Mouse (Mus musculus) midbrain, embryonic 15.5 days (tissue): Measurements from ENCODE around the gene Mucl3. TPM values are rescaled to one million over a fixed set of nuclear protein-coding genes. Genes with fewer than 3 reads are reported as not detected.

Experiments
- ATAC-seq: fragments of 200-750 bp; cut with Nextera tagmentation; replicated peaks from 2 replicates; pipeline ENCODE4 v1.8.0; 2017; ENCODE audit warnings: moderate TSS enrichment
- H3K27ac ChIP-seq: fragments of 300-500 bp; sonication (generic); 2 replicates; pipeline ENCODE4 v1.5.1; 2015; ENCODE audit warnings: mild to moderate bottlenecking, inconsistent platforms
- H3K27me3 ChIP-seq: fragments of 300-500 bp; sonication (generic); replicated peaks from 2 replicates; pipeline ENCODE4 v1.6.1; 2015; ENCODE audit warnings: inconsistent platforms
- H3K36me3 ChIP-seq: fragments of 300-500 bp; sonication (generic); replicated peaks from 2 replicates; pipeline ENCODE4 v1.6.1; 2015; ENCODE audit warnings: inconsistent platforms
- H3K4me1 ChIP-seq: fragments of 300-500 bp; sonication (generic); 2 replicates; pipeline ENCODE4 v1.6.1; 2015; ENCODE audit warnings: inconsistent platforms
- H3K4me2 ChIP-seq: fragments of 300-500 bp; sonication (generic); 2 replicates; pipeline ENCODE4 v1.6.1; 2015; ENCODE audit warnings: inconsistent platforms, mild to moderate bottlenecking, moderate library complexity
- H3K4me3 ChIP-seq: fragments of 300-500 bp; sonication (generic); 2 replicates; pipeline ENCODE4 v1.5.1; 2015; ENCODE audit warnings: mild to moderate bottlenecking, inconsistent platforms
- H3K9ac ChIP-seq: fragments of 300-500 bp; sonication (generic); 2 replicates; pipeline ENCODE4 v1.6.1; 2015; ENCODE audit warnings: mild to moderate bottlenecking, inconsistent platforms
- H3K9me3 ChIP-seq: fragments of 300-500 bp; sonication (generic); 2 replicates; pipeline ENCODE4 v1.6.1; 2016; ENCODE audit warnings: inconsistent platforms
- WGBS: fragments of 180-500 bp; shearing (Covaris S2); methylation state at CpG from one replicate; pipeline ENCODE4 v1.1.7; 2015; ENCODE audit warnings: mixed read lengths; 5-methylcytosine and 5-hydroxymethylcytosine counted together
- polyA plus RNA-seq: library from polyadenylated mRNA; unstranded; fragments of >200 nt; fragmentation: Nextera tagmentation; extraction: Ambion mirVana; gene quantifications from 2 replicates; pipeline ENCODE4 v1.2.1, GENCODE M21; 2015

The Mucl3 gene
- polyA plus RNA-seq, 1 experiment from 2014 or later: not detected

DNA sequence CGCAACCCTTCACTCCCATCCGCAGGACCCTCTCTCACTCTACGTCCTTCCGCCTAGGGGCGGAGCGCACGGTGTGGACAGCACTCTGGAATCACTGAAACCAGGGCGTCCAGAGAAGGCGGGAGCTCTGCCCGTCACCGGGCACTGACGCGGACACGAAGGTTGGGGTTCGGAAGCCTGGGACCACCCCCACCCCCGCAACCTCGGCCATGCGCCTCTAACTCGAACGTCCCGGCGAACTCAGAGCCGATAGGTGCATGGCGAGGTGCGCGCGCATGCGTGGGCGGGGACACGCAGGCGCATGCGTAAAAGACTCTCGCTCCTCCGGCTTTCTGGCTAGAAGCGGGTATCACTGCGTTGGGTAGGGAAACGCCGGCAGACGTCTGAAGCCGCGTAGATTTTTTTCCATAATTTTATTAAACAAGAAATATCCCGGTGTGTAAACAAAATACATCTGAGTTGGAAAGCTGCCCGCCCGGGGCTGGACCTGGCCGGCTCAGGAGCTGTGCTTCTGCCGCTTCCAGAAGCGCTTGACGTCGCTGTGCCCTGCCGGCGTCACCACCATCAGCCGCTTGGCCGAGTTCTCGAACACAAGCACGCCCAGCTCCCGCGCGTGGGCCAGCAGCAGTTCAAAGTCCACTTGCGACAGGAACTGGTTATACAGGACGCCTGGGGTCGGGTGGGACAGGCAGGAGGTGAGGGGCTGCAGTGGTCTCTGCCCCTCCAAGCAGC, 24.0 kb upstream of the Mucl3 start, which contains the start of gene Vars2:
TSS of gene Vars2 (minus strand) at position 259 of the 732 bp plus-strand sequence.
- 0% methylated on average over 61 of the region's 61 CpGs for WGBS

DNA sequence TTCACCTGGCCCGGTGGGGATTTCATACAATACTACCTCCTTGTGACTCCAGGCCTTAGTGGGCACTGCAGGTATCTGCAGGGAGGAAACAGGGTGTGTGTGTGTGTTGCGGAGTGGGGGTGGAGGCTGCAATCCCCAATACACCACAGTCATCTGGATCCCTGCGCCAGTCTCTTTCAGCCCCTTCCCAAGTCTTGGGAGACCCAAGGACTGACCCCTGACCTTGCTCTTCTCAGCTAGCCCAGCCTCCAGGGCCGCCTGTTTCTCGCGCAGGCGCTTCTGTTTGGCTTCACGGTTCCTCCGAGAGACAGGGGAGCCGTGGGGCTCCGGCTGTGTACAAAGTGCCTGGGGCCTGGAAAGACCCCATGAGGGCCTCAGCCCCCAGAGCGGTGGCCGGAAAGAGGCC, 23.4 kb upstream of the Mucl3 start:
- 5% methylated on average over 13 of the region's 13 CpGs for WGBS
- peak overlapping the region; percentile 90 for H3K9ac ChIP-seq
- H3K4me1 ChIP-seq: peaks cover 14% of the 10 kb centered on the region
- H3K4me2 ChIP-seq: peak overlapping the region; percentile 85
- H3K36me3 ChIP-seq: 0 out of 2 replicates have a peak, but pooled peaks cover 5% of the 10 kb centered on the region
- ATAC-seq: peak; percentile 67
- H3K27me3 ChIP-seq: no peaks in the 10 kb centered on the region
- H3K9me3 ChIP-seq: no peaks in the 10 kb centered on the region
- H3K4me3 ChIP-seq: peak overlapping the region; percentile 67
- peak overlapping the region; percentile 85 for H3K27ac ChIP-seq

More for the DNA sequence above, 24.0 kb upstream of the Mucl3 start, which contains the start of gene Vars2:
- H3K4me1 ChIP-seq: peaks cover 16% of the 10 kb centered on the region
- H3K9ac ChIP-seq: peak within 1 kb of the TSS; percentile 90
- no peaks in the 10 kb centered on the region for H3K27me3 ChIP-seq
- H3K36me3 ChIP-seq: 0 out of 2 replicates have a peak, but pooled peaks cover 5% of the 10 kb centered on the region
- peak within 1 kb of the TSS; percentile 85 for H3K27ac ChIP-seq
- peak within 1 kb of the TSS; percentile 85 for H3K4me2 ChIP-seq
- no peaks in the 10 kb centered on the region for H3K9me3 ChIP-seq
- H3K4me3 ChIP-seq: peak within 1 kb of the TSS; percentile 67
- ATAC-seq: peak; percentile 93

DNA sequence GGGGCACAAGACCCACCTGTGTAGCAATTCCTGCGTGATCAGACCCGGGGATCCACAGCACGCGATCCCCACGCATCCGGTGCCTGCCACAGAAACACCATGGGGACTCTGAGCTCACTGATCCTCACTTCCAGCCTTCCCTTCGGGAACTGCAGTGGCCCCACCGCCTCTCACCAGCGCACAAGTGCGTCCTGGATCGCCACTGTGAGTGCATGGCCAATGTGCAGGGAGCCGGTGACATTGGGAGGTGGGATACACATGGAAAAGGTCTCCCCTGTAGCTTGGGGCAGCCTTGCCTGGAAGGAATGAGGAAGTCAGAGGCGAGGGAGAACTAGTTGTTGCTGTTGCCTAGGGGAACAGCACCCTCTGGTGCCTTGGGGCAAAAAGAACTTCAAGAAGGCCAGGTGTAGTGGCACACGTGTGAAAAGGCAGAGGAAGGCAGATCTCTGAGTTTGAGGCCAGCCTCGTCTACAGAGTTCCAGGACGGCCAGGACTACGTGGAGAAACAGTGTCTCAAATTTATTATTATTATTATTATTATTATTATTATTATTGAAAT, 22.5 kb upstream of the Mucl3 start:
- Histone ChIP-seq H3K27me3 (no peaks in the 10 kb centered on the region), H3K27ac (no peak overlapping the region), H3K36me3 (0 out of 2 replicates have a peak, but pooled peaks cover 5% of the 10 kb centered on the region), H3K4me2 (no peak overlapping the region), H3K9me3 (no peaks in the 10 kb centered on the region), H3K9ac (no peak overlapping the region), H3K4me1 (peaks cover 14% of the 10 kb centered on the region), H3K4me3 (no peak overlapping the region)
- WGBS: 81% methylated on average over 17 of the region's 17 CpGs
- no peak for ATAC-seq

DNA sequence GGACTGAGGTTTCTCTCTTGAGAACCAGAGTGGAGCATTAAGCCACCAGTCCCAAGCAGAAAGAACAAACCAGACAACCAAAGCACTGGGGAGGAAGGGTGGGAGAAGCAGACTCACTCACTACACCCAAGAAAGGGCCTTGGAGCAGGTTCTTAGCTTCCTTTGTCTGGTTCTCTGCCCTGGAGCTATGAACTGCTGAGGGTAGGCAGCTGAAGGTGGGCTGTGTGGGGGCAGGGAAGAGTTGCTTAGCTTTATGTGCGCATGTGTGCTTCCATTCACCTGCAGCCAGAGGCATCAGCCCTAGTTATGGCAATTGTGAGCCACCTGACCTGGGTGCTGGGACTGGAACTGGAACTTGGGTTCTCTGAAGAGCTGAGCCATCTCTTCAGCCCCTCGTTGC, 9.6 kb upstream of the Mucl3 start:
- Histone ChIP-seq H3K9me3 (no peaks in the 10 kb centered on the region), H3K4me2 (no peak overlapping the region), H3K4me3 (no peak overlapping the region), H3K36me3 (peaks cover 14% of the 10 kb centered on the region), H3K9ac (no peak overlapping the region), H3K27me3 (no peaks in the 10 kb centered on the region), H3K27ac (no peak overlapping the region), H3K4me1 (no peaks in the 10 kb centered on the region)
- no peak for ATAC-seq
- 79% methylated on average over 2 of the region's 2 CpGs for WGBS

DNA sequence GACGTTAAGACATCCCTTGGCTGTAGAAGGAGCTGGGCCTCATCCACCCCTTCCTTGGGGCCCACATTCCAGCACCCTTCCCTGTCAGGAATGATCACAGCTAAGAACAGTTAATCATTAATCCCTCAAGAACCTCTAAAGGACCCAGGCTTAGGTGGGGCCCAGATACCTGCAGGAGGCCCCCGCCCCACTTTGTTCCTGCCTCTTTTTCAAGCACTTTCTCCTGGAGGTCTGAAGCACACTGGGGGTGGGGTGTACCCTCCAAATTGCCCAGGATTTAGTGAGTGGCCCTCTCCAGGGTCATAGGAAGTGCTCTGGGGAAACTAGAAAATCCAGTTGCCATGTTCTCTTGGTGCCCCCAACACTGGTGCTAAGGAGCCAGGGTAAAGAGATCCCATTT, 5.9 kb upstream of the Mucl3 start:
- no peak overlapping the region for H3K4me2 ChIP-seq
- H3K27me3 ChIP-seq: no peaks in the 10 kb centered on the region
- no peaks in the 10 kb centered on the region for H3K4me1 ChIP-seq

DNA sequence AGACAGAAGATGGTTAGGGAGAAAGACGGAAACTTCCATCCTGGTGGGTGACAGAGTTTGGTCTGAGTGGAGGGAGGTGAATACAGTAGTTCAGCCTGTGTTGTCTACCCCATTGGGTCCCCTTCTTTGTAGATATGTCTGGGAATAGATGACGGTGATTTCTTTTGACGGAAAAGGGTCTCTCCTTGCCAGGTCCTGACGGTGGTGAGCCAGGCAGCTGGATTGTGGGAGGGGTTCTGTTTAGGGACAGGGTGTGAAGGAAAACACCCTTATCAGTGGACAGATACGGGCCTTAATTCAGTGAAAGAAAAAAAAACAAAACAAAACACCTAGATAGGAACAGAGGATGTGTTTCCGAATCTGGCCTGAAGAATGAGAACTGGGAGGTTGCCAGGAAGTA, 4.1 kb downstream of the Mucl3 start:
- ATAC-seq: no peak
- Histone ChIP-seq H3K4me3 (no peak overlapping the region), H3K4me1 (no peaks in the 10 kb centered on the region), H3K36me3 (no peaks in the 10 kb centered on the region), H3K9ac (no peak overlapping the region), H3K27ac (no peak overlapping the region), H3K4me2 (no peak overlapping the region), H3K27me3 (peaks cover 8% of the 10 kb centered on the region), H3K9me3 (no peaks in the 10 kb centered on the region)
- 88% methylated on average over 6 of the region's 6 CpGs for WGBS

More for the DNA sequence above, 5.9 kb upstream of the Mucl3 start:
- Histone ChIP-seq H3K9me3 (no peaks in the 10 kb centered on the region), H3K9ac (no peak overlapping the region), H3K36me3 (no peaks in the 10 kb centered on the region), H3K27ac (no peak overlapping the region), H3K4me3 (no peak overlapping the region)
- ATAC-seq: no peak
- WGBS: 71% methylated on average over 2 of the region's 2 CpGs

GRCm38 (mm10) chr17:35638475-35639190, 4.9 kb downstream of the Mucl3 start:
- WGBS: 27% methylated on average over 14 of the region's 14 CpGs
- H3K9me3 ChIP-seq: no peaks in the 10 kb centered on the region
- H3K27ac ChIP-seq: no peak overlapping the region
- H3K4me1 ChIP-seq: no peaks in the 10 kb centered on the region
- H3K9ac ChIP-seq: no peak overlapping the region
- peak; percentile 82 for ATAC-seq
- peaks cover 8% of the 10 kb centered on the region for H3K27me3 ChIP-seq
- H3K4me2 ChIP-seq: peak overlapping the region; percentile 30
- H3K4me3 ChIP-seq: no peak overlapping the region
- H3K36me3 ChIP-seq: no peaks in the 10 kb centered on the region

- Histone ChIP-seq H3K27me3 (peaks cover 8% of the 10 kb centered on the region), H3K27ac (no peak overlapping the region), H3K36me3 (no peaks in the 10 kb centered on the region), H3K9ac (no peak overlapping the region), H3K4me2 (peak overlapping the region; percentile 74; the same call in 1 of the 2 replicates), H3K4me3 (no peak overlapping the region), H3K9me3 (no peaks in the 10 kb centered on the region), H3K4me1 (no peaks in the 10 kb centered on the region)
- WGBS: 39% methylated on average over 5 of the region's 5 CpGs
- no peak; the same call in 1 of the 2 replicates for ATAC-seq
Measured at GRCm38 (mm10) chr17:35636363-35636762, 7.1 kb downstream of the Mucl3 start.

DNA sequence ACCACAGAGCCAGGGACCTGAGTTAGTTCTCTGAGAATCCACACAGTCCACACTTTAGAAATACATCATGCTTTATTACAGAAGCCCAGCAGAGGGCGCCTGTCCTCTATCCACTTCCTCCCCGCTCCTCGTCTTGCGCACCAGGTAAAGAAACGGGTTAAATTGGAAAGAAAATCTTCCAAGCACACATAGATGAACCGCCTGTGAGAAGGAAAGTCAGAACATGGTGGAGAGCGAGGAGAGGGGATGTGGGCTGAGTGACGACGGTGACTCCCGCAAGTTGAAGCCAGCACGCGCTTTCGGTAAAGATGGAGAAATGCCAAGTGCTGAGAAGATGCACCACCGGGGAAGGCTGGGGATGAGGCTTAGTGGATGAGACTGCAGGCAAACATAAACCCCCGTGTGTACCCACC, 7.8 kb downstream of the Mucl3 start:
- under 1% methylated on average over 15 of the region's 15 CpGs for WGBS
- ATAC-seq: peak; percentile 81
- peak overlapping the region; percentile 63 for H3K27ac ChIP-seq

DNA sequence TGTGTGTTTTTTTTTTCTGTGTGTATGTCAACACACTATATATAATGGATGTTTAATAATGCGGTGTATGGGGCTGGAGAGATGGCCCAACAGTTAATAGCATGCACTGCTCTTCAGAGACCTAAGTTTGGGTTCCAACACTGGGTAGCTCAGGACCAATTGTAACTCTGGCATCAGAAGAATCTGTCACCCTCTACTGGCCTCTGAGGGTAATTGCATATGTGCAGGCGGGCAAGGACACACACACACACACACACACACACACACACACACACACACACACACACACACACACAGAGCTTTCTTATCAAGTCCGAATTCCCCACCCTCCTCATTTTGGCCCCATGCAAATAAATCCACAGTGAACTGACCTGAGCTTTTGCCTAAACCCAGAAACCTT, 8.3 kb downstream of the Mucl3 start:
- H3K9ac ChIP-seq: no peak overlapping the region
- H3K27me3 ChIP-seq: peaks cover 8% of the 10 kb centered on the region
- H3K27ac ChIP-seq: no peak overlapping the region
- no peaks in the 10 kb centered on the region for H3K4me1 ChIP-seq
- WGBS: 87% methylated on average over 3 of the region's 3 CpGs
- no peaks in the 10 kb centered on the region for H3K9me3 ChIP-seq
- no peak overlapping the region for H3K4me2 ChIP-seq
- ATAC-seq: no peak
- no peak overlapping the region for H3K4me3 ChIP-seq
- no peaks in the 10 kb centered on the region for H3K36me3 ChIP-seq

More for the DNA sequence above, 7.8 kb downstream of the Mucl3 start:
- Histone ChIP-seq H3K4me2 (peak overlapping the region; percentile 74), H3K36me3 (no peaks in the 10 kb centered on the region), H3K27me3 (peaks cover 8% of the 10 kb centered on the region), H3K4me3 (peak overlapping the region; percentile 43), H3K9me3 (no peaks in the 10 kb centered on the region), H3K4me1 (no peaks in the 10 kb centered on the region), H3K9ac (peak overlapping the region; percentile 46)

GRCm38 (mm10) chr17:35633992-35634391, 9.5 kb downstream of the Mucl3 start:
- Histone ChIP-seq H3K4me1 (no peaks in the 10 kb centered on the region), H3K36me3 (no peaks in the 10 kb centered on the region), H3K27me3 (peaks cover 8% of the 10 kb centered on the region), H3K9ac (no peak overlapping the region), H3K4me2 (no peak overlapping the region), H3K27ac (no peak overlapping the region), H3K9me3 (no peaks in the 10 kb centered on the region), H3K4me3 (no peak overlapping the region)
- ATAC-seq: 0 out of 2 replicates have a peak, but pooled peaks have one; percentile 34
- 14% methylated on average over 1 of the region's 1 CpGs for WGBS

DNA sequence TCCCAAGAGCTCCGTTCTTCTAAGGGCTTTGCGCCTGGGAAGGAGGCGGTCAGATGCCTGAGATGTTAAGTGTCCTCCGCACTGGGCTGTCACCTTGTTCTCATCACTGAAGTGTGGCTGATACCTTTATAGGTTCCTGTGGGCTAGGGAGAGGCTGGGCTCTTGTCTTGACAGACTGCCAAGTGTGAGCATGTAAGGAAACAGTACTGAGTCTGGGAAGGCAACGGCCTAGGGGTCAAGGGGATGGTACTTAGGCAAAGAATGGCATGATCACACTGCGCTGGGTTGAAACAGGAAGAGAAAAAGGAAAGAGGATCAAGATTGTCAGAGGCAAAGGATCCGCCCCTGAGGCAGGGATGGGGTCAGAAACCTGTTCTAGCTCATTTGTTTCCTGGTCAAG, 17.0 kb downstream of the Mucl3 start, which contains the start of gene Gm9573:
TSS of gene Gm9573 (minus strand) at position 101 of the 400 bp plus-strand sequence.
- H3K27ac ChIP-seq: no peak within 1 kb of the TSS
- H3K4me1 ChIP-seq: no peaks in the 10 kb centered on the region
- no peaks in the 10 kb centered on the region for H3K36me3 ChIP-seq
- ATAC-seq: no peak
- no peak within 1 kb of the TSS for H3K4me3 ChIP-seq
- no peak within 1 kb of the TSS for H3K4me2 ChIP-seq
- H3K27me3 ChIP-seq: no peaks in the 10 kb centered on the region
- WGBS: 86% methylated on average over 7 of the region's 7 CpGs
- no peaks in the 10 kb centered on the region for H3K9me3 ChIP-seq
- no peak within 1 kb of the TSS for H3K9ac ChIP-seq
